Mouse (Mus musculus) stomach, postnatal 0 days (tissue): ENCODE measurements around the gene Gpr21. TPM values are rescaled to one million over a fixed set of nuclear protein-coding genes. Genes with fewer than 3 reads are reported as not detected.

Experiments
- ATAC-seq: fragments of 200-750 bp; cut with Nextera tagmentation; 2 replicates; pipeline ENCODE4 v1.8.0; 2017; ENCODE audit not compliant: low FRiP score, low TSS enrichment
- DNase-seq: peaks from one replicate; pipeline ENCODE4 v3.0.0-alpha.2; 2016; ENCODE audit warnings: low spot score
- H3K27ac ChIP-seq: fragments of 300-500 bp; sonication (generic); replicated peaks from 2 replicates; pipeline ENCODE4 v1.5.1; 2014; ENCODE audit warnings: mild to moderate bottlenecking, control low read depth
- H3K27me3 ChIP-seq: fragments of 300-500 bp; sonication (generic); 2 replicates; pipeline ENCODE4 v1.6.1; 2014; ENCODE audit warnings: low read length; ENCODE audit not compliant: control insufficient read depth, insufficient read depth
- H3K36me3 ChIP-seq: fragments of 300-500 bp; sonication (generic); 2 replicates; pipeline ENCODE4 v1.6.1; 2014; ENCODE audit warnings: low read length, mixed read lengths; ENCODE audit not compliant: control insufficient read depth, insufficient read depth
- H3K4me1 ChIP-seq: fragments of 300-500 bp; sonication (generic); replicated peaks from 2 replicates; pipeline ENCODE4 v1.6.1; 2014; ENCODE audit warnings: antibody characterized with exemption; ENCODE audit not compliant: control insufficient read depth, insufficient read depth
- H3K4me2 ChIP-seq: fragments of 300-500 bp; sonication (generic); replicated peaks from 2 replicates; pipeline ENCODE4 v1.6.1; 2014; ENCODE audit warnings: low read depth, mild to moderate bottlenecking, control low read depth, moderate library complexity
- H3K4me3 ChIP-seq: fragments of 300-500 bp; sonication (generic); 2 replicates; pipeline ENCODE4 v1.5.1; 2014; ENCODE audit warnings: low read depth, low read length, control low read depth
- H3K9ac ChIP-seq: fragments of 300-500 bp; sonication (generic); 2 replicates; pipeline ENCODE4 v1.6.1; 2014; ENCODE audit warnings: mild to moderate bottlenecking, low read length, control low read depth, mixed read lengths
- H3K9me3 ChIP-seq: fragments of 300-500 bp; sonication (generic); 2 replicates; pipeline ENCODE4 v1.6.1; 2016; ENCODE audit warnings: low read length; ENCODE audit not compliant: control insufficient read depth
- CTCF ChIP-seq: IDR thresholded peaks from 2 replicates; pipeline ENCODE4 v1.5.1; 2016; ENCODE audit warnings: antibody characterized with exemption, low read depth, mild to moderate bottlenecking, moderate library complexity
- EP300 ChIP-seq: optimal IDR thresholded peaks from 2 replicates; pipeline ENCODE3; 2016; ENCODE audit warnings: antibody characterized with exemption
- WGBS: fragments of 180-500 bp; shearing (Covaris S2); extraction: QIAGEN DNeasy Blood & Tissue Kit; methylation state at CpG from one replicate; pipeline ENCODE4 v1.1.7; 2014; 5-methylcytosine and 5-hydroxymethylcytosine counted together
- polyA plus RNA-seq: library from polyadenylated mRNA; unstranded; fragments of >200 nt; fragmentation: Nextera tagmentation; extraction: Ambion mirVana; gene quantifications from 2 replicates; pipeline ENCODE4 v1.2.1, GENCODE M21; 2015

The Gpr21 gene
- polyA plus RNA-seq, 1 experiment from 2014 or later, result 0.29 TPM

GRCm38 (mm10) chr2:37549346-37550012 lies 33.3 kb downstream of the Gpr21 start:
- H3K9me3 ChIP-seq, result no peaks in the 10 kb centered on the region
- H3K27me3 ChIP-seq, result no peaks in the 10 kb centered on the region
- peaks cover 9% of the 10 kb centered on the region for H3K36me3 ChIP-seq
- ATAC-seq, result peak; percentile 88
- H3K27ac ChIP-seq, result peak overlapping the region; percentile 53; the same call in 1 of the 2 replicates
- no peak overlapping the region for H3K4me3 ChIP-seq
- H3K4me2 ChIP-seq, result no peak overlapping the region
- 83% methylated on average over 1 of the region's 1 CpGs for WGBS
- peak; percentile 70 for DNase-seq
- TF ChIP-seq CTCF (no peak), EP300 (no peak)
- H3K9ac ChIP-seq, result no peak overlapping the region
- H3K4me1 ChIP-seq, result no peaks in the 10 kb centered on the region

- H3K9me3 ChIP-seq, result no peaks in the 10 kb centered on the region
- 63% methylated on average over 2 of the region's 2 CpGs for WGBS
These were observed 40.2 kb downstream of the Gpr21 start for GRCm38 (mm10) chr2:37556366-37556765.

GRCm38 (mm10) chr2:37565579-37565978 lies 49.4 kb downstream of the Gpr21 start:
- Histone ChIP-seq H3K4me3 (no peak overlapping the region), H3K9ac (no peak overlapping the region), H3K27me3 (no peaks in the 10 kb centered on the region), H3K9me3 (no peaks in the 10 kb centered on the region), H3K36me3 (peaks cover 22% of the 10 kb centered on the region; the same call in 1 of the 2 replicates), H3K27ac (no peak overlapping the region), H3K4me1 (peaks cover 2% of the 10 kb centered on the region; the same call in 1 of the 2 replicates), H3K4me2 (no peak overlapping the region)
- TF ChIP-seq CTCF (no peak), EP300 (no peak)
- ATAC-seq (no peak), DNase-seq (no peak)
- WGBS, result 51% methylated on average over 2 of the region's 2 CpGs

More at GRCm38 (mm10) chr2:37556366-37556765, 40.2 kb downstream of the Gpr21 start:
- Histone ChIP-seq H3K27ac (no peak overlapping the region), H3K27me3 (no peaks in the 10 kb centered on the region), H3K4me3 (no peak overlapping the region), H3K36me3 (peaks cover 23% of the 10 kb centered on the region), H3K9ac (no peak overlapping the region), H3K4me1 (no peaks in the 10 kb centered on the region), H3K4me2 (no peak overlapping the region)
- TF ChIP-seq EP300 (no peak), CTCF (no peak)
- ATAC-seq (no peak), DNase-seq (no peak)

- no peak overlapping the region for H3K9ac ChIP-seq
- DNase-seq (no peak), ATAC-seq (no peak)
- no peak for TF ChIP-seq EP300
- H3K4me1 ChIP-seq, result peaks cover 2% of the 10 kb centered on the region; the same call in 1 of the 2 replicates
- 63% methylated on average over 1 of the region's 1 CpGs for WGBS
- no peak overlapping the region for H3K4me2 ChIP-seq
- H3K36me3 ChIP-seq, result peaks cover 22% of the 10 kb centered on the region; the same call in 1 of the 2 replicates
- no peak overlapping the region for H3K4me3 ChIP-seq
- H3K27ac ChIP-seq, result no peak overlapping the region
- no peaks in the 10 kb centered on the region for H3K9me3 ChIP-seq
- no peaks in the 10 kb centered on the region for H3K27me3 ChIP-seq
These were observed 49.9 kb downstream of the Gpr21 start for GRCm38 (mm10) chr2:37566035-37566434.

GRCm38 (mm10) chr2:37569888-37570287 lies 53.8 kb downstream of the Gpr21 start:
- peak; percentile 48 for DNase-seq
- Histone ChIP-seq H3K4me1 (peaks cover 2% of the 10 kb centered on the region; the same call in 1 of the 2 replicates), H3K4me2 (no peak overlapping the region), H3K4me3 (no peak overlapping the region), H3K27ac (no peak overlapping the region), H3K36me3 (peaks cover 6% of the 10 kb centered on the region; the same call in 1 of the 2 replicates), H3K27me3 (no peaks in the 10 kb centered on the region), H3K9me3 (no peaks in the 10 kb centered on the region), H3K9ac (no peak overlapping the region)
- peak; percentile 72; the same call in 1 of the 2 replicates for ATAC-seq
- 28% methylated on average over 5 of the region's 5 CpGs for WGBS
- no peak for TF ChIP-seq CTCF
- no peak for TF ChIP-seq EP300

Other genes with a start within 250 kb of the Gpr21 start
- gene Olfr368, start 189.8 kb upstream of the Gpr21 start, polyA plus RNA-seq, result not detected in 2 replicates
- gene Pdcl, start 157.0 kb upstream of the Gpr21 start, polyA plus RNA-seq, result 26.8 and 27.1 TPM in 2 replicates
- 5.5 and 5.7 TPM in 2 replicates for gene Rc3h2, start 93.4 kb upstream of the Gpr21 start, polyA plus RNA-seq
- gene Zbtb26, start 73.2 kb upstream of the Gpr21 start, polyA plus RNA-seq, result 1.7 and 1.9 TPM in 2 replicates
- gene Zbtb6, start 73.2 kb upstream of the Gpr21 start, polyA plus RNA-seq, result 3.1 and 3.2 TPM in 2 replicates
- gene Rabgap1, start 73.1 kb upstream of the Gpr21 start, polyA plus RNA-seq, result 17.3 and 17.4 TPM in 2 replicates
- 27.5 and 29.2 TPM in 2 replicates for gene Strbp, start 187.5 kb downstream of the Gpr21 start, polyA plus RNA-seq